Mouse (Mus musculus): ENCODE results near the gene Prrx1. TPM values are rescaled to one million over a fixed set of nuclear protein-coding genes. Genes with fewer than 3 reads are reported as not detected.

Prrx1 gene
- polyA plus RNA-seq, 1 experiment from 2014 or later: 11.1 TPM

GRCm38 (mm10) chr1:163350988-163351387 is 37.5 kb upstream of the Prrx1 start:
- H3K4me1 ChIP-seq (ENCODE audit: control insufficient read depth, insufficient read depth, low read length): no peaks in the 10 kb centered on the region
- no peak for ATAC-seq (replicated peaks; ENCODE audit: extremely low read depth, insufficient read depth, low FRiP score)
- no peaks in the 10 kb centered on the region for H3K27me3 ChIP-seq (ENCODE audit: control insufficient read depth, insufficient read depth, low read length)
- no peak overlapping the region for H3K27ac ChIP-seq (ENCODE audit: low read length)
- 75% methylated on average over 3 of the region's 3 CpGs for WGBS
- H3K4me3 ChIP-seq (ENCODE audit: low read length): no peak overlapping the region
- no peak overlapping the region for H3K4me2 ChIP-seq (ENCODE audit: low read depth, low read length)
- no peaks in the 10 kb centered on the region for H3K9me3 ChIP-seq (replicated peaks; ENCODE audit: control insufficient read depth, low read length)
- H3K9ac ChIP-seq (ENCODE audit: low read length): no peak overlapping the region
- H3K36me3 ChIP-seq (ENCODE audit: control insufficient read depth, insufficient read depth): no peaks in the 10 kb centered on the region

GRCm38 (mm10) chr1:163345541-163345940 is 32.0 kb upstream of the Prrx1 start:
- H3K9me3 ChIP-seq (replicated peaks; ENCODE audit: control insufficient read depth, low read length): no peaks in the 10 kb centered on the region
- no peaks in the 10 kb centered on the region for H3K4me1 ChIP-seq (ENCODE audit: control insufficient read depth, insufficient read depth, low read length)
- 68% methylated on average over 5 of the region's 5 CpGs for WGBS
- H3K27me3 ChIP-seq (ENCODE audit: control insufficient read depth, insufficient read depth, low read length): no peaks in the 10 kb centered on the region
- no peaks in the 10 kb centered on the region for H3K36me3 ChIP-seq (ENCODE audit: control insufficient read depth, insufficient read depth)
- H3K27ac ChIP-seq (ENCODE audit: low read length): no peak overlapping the region
- ATAC-seq (replicated peaks; ENCODE audit: extremely low read depth, insufficient read depth, low FRiP score): no peak
- no peak overlapping the region for H3K4me2 ChIP-seq (ENCODE audit: low read depth, low read length)
- H3K4me3 ChIP-seq (ENCODE audit: low read length): no peak overlapping the region
- H3K9ac ChIP-seq (ENCODE audit: low read length): no peak overlapping the region

- Histone ChIP-seq H3K9ac (ENCODE audit: low read length) (no peak overlapping the region), H3K27ac (ENCODE audit: low read length) (no peak overlapping the region), H3K4me3 (ENCODE audit: low read length) (no peak overlapping the region), H3K36me3 (ENCODE audit: control insufficient read depth, insufficient read depth) (no peaks in the 10 kb centered on the region), H3K4me1 (ENCODE audit: control insufficient read depth, insufficient read depth, low read length) (no peaks in the 10 kb centered on the region), H3K9me3 (replicated peaks; ENCODE audit: control insufficient read depth, low read length) (no peaks in the 10 kb centered on the region), H3K4me2 (ENCODE audit: low read depth, low read length) (no peak overlapping the region), H3K27me3 (ENCODE audit: control insufficient read depth, insufficient read depth, low read length) (no peaks in the 10 kb centered on the region)
- no peak for ATAC-seq (replicated peaks; ENCODE audit: extremely low read depth, insufficient read depth, low FRiP score)
- 23% methylated on average over 1 of the region's 1 CpGs for WGBS
Measured at GRCm38 (mm10) chr1:163344931-163345330, 31.4 kb upstream of the Prrx1 start.

GRCm38 (mm10) chr1:163339219-163339561 is 25.7 kb upstream of the Prrx1 start:
- Histone ChIP-seq H3K9me3 (replicated peaks; ENCODE audit: control insufficient read depth, low read length) (no peaks in the 10 kb centered on the region), H3K4me1 (ENCODE audit: control insufficient read depth, insufficient read depth, low read length) (peaks cover 6% of the 10 kb centered on the region), H3K4me2 (ENCODE audit: low read depth, low read length) (no peak overlapping the region), H3K36me3 (ENCODE audit: control insufficient read depth, insufficient read depth) (no peaks in the 10 kb centered on the region), H3K4me3 (ENCODE audit: low read length) (no peak overlapping the region), H3K27me3 (ENCODE audit: control insufficient read depth, insufficient read depth, low read length) (no peaks in the 10 kb centered on the region), H3K27ac (ENCODE audit: low read length) (no peak overlapping the region), H3K9ac (ENCODE audit: low read length) (no peak overlapping the region)
- WGBS: 62% methylated on average over 3 of the region's 3 CpGs
- no peak for ATAC-seq (replicated peaks; ENCODE audit: extremely low read depth, insufficient read depth, low FRiP score)

GRCm38 (mm10) chr1:163338525-163339218 is 25.2 kb upstream of the Prrx1 start:
- peaks cover 6% of the 10 kb centered on the region for H3K4me1 ChIP-seq (ENCODE audit: control insufficient read depth, insufficient read depth, low read length)
- no peak overlapping the region for H3K4me3 ChIP-seq (ENCODE audit: low read length)
- H3K36me3 ChIP-seq (ENCODE audit: control insufficient read depth, insufficient read depth): no peaks in the 10 kb centered on the region
- H3K27me3 ChIP-seq (ENCODE audit: control insufficient read depth, insufficient read depth, low read length): no peaks in the 10 kb centered on the region
- 58% methylated on average over 7 of the region's 7 CpGs for WGBS
- no peak overlapping the region for H3K9ac ChIP-seq (ENCODE audit: low read length)
- no peak overlapping the region for H3K4me2 ChIP-seq (ENCODE audit: low read depth, low read length)
- no peak for ATAC-seq (replicated peaks; ENCODE audit: extremely low read depth, insufficient read depth, low FRiP score)
- no peaks in the 10 kb centered on the region for H3K9me3 ChIP-seq (replicated peaks; ENCODE audit: control insufficient read depth, low read length)
- H3K27ac ChIP-seq (ENCODE audit: low read length): no peak overlapping the region

- Histone ChIP-seq H3K27ac (ENCODE audit: low read length) (no peak overlapping the region; the same call in 1 of the 2 replicates), H3K4me1 (ENCODE audit: control insufficient read depth, insufficient read depth, low read length) (peaks cover 6% of the 10 kb centered on the region), H3K4me2 (ENCODE audit: low read depth, low read length) (no peak overlapping the region), H3K27me3 (ENCODE audit: control insufficient read depth, insufficient read depth, low read length) (no peaks in the 10 kb centered on the region), H3K4me3 (ENCODE audit: low read length) (no peak overlapping the region), H3K9ac (ENCODE audit: low read length) (no peak overlapping the region), H3K36me3 (ENCODE audit: control insufficient read depth, insufficient read depth) (no peaks in the 10 kb centered on the region), H3K9me3 (replicated peaks; ENCODE audit: control insufficient read depth, low read length) (no peaks in the 10 kb centered on the region)
- ATAC-seq (replicated peaks; ENCODE audit: extremely low read depth, insufficient read depth, low FRiP score): peak; percentile 55
- WGBS: 36% methylated on average over 2 of the region's 2 CpGs
Measured at GRCm38 (mm10) chr1:163337821-163338220, 24.3 kb upstream of the Prrx1 start.

- H3K36me3 ChIP-seq (ENCODE audit: control insufficient read depth, insufficient read depth): no peaks in the 10 kb centered on the region
- H3K4me3 ChIP-seq (ENCODE audit: low read length): no peak overlapping the region
- 37% methylated on average over 2 of the region's 2 CpGs for WGBS
- ATAC-seq (replicated peaks; ENCODE audit: extremely low read depth, insufficient read depth, low FRiP score): peak; percentile 82
- H3K27me3 ChIP-seq (ENCODE audit: control insufficient read depth, insufficient read depth, low read length): no peaks in the 10 kb centered on the region
- H3K4me2 ChIP-seq (ENCODE audit: low read depth, low read length): no peak overlapping the region
- no peak overlapping the region for H3K9ac ChIP-seq (ENCODE audit: low read length)
- H3K9me3 ChIP-seq (replicated peaks; ENCODE audit: control insufficient read depth, low read length): peaks cover 3% of the 10 kb centered on the region
- H3K27ac ChIP-seq (ENCODE audit: low read length): no peak overlapping the region
- peaks cover 3% of the 10 kb centered on the region; the same call in 1 of the 2 replicates for H3K4me1 ChIP-seq (ENCODE audit: control insufficient read depth, insufficient read depth, low read length)
Measured at GRCm38 (mm10) chr1:163327279-163327678, 13.8 kb upstream of the Prrx1 start.

- ATAC-seq (replicated peaks; ENCODE audit: extremely low read depth, insufficient read depth, low FRiP score): no peak
- H3K36me3 ChIP-seq (ENCODE audit: control insufficient read depth, insufficient read depth): no peaks in the 10 kb centered on the region
- no peak overlapping the region for H3K27ac ChIP-seq (ENCODE audit: low read length)
- H3K4me2 ChIP-seq (ENCODE audit: low read depth, low read length): no peak overlapping the region
- H3K9me3 ChIP-seq (replicated peaks; ENCODE audit: control insufficient read depth, low read length): peaks cover 3% of the 10 kb centered on the region
- WGBS: 55% methylated on average over 3 of the region's 3 CpGs
- no peak overlapping the region for H3K9ac ChIP-seq (ENCODE audit: low read length)
- H3K27me3 ChIP-seq (ENCODE audit: control insufficient read depth, insufficient read depth, low read length): peaks cover 10% of the 10 kb centered on the region
- no peaks in the 10 kb centered on the region for H3K4me1 ChIP-seq (ENCODE audit: control insufficient read depth, insufficient read depth, low read length)
- H3K4me3 ChIP-seq (ENCODE audit: low read length): no peak overlapping the region
Measured at GRCm38 (mm10) chr1:163319669-163320571, 6.4 kb upstream of the Prrx1 start.

- 7% methylated on average over 1 of the region's 1 CpGs for WGBS
- H3K27me3 ChIP-seq (ENCODE audit: control insufficient read depth, insufficient read depth, low read length): peaks cover 18% of the 10 kb centered on the region
- no peaks in the 10 kb centered on the region for H3K36me3 ChIP-seq (ENCODE audit: control insufficient read depth, insufficient read depth)
Measured at GRCm38 (mm10) chr1:163316920-163317319, 3.4 kb upstream of the Prrx1 start.

More at GRCm38 (mm10) chr1:163316920-163317319, 3.4 kb upstream of the Prrx1 start:
- Histone ChIP-seq H3K9ac (ENCODE audit: low read length) (no peak overlapping the region), H3K4me3 (ENCODE audit: low read length) (no peak overlapping the region), H3K4me1 (ENCODE audit: control insufficient read depth, insufficient read depth, low read length) (peaks cover 9% of the 10 kb centered on the region; the same call in 1 of the 2 replicates), H3K9me3 (replicated peaks; ENCODE audit: control insufficient read depth, low read length) (no peaks in the 10 kb centered on the region), H3K4me2 (ENCODE audit: low read depth, low read length) (no peak overlapping the region), H3K27ac (ENCODE audit: low read length) (no peak overlapping the region)
- ATAC-seq (replicated peaks; ENCODE audit: extremely low read depth, insufficient read depth, low FRiP score): no peak
